Mouse (Mus musculus) gastrocnemius, postnatal 4 days (tissue): ENCODE data around the gene Galnt9. TPM values are rescaled to one million over a fixed set of nuclear protein-coding genes. Genes with fewer than 3 reads are reported as not detected.
A peak's percentile ranks its signal among the peaks of the same experiment; 100 is the strongest.

Experiments
- DNase-seq, 2 experiments: peaks; one replicate each; pipeline ENCODE4 v3.0.0; 2021 to 2022; ENCODE audit warnings: low spot score in 2 of 2, mixed read lengths in 2 of 2
- long read RNA-seq, 2 experiments: library from polyadenylated mRNA; stranded (forward); transcript quantifications; one replicate each; pipeline ENCODE4 v2.0.0; 2021
- total RNA-seq, 2 experiments: library from RNA; stranded (reverse); gene quantifications; 2 replicates each; pipeline ENCODE4 v1.2.3; 2021

Gene Galnt9
- under 1 TPM; 0.10 to 0.13 TPM for total RNA-seq
- long read RNA-seq, experiment 1: 0 reads
- long read RNA-seq, experiment 2: 0 reads

GRCm38 (mm10) chr5:110543951-110544690, at the start of gene Galnt9:
TSS of gene Galnt9 (plus strand) at chr5:110544355.
- DNase-seq: peak; percentile 43 to 76

GRCm38 (mm10) chr5:110494396-110494795, 49.8 kb upstream of the Galnt9 start:
- DNase-seq: no peak

GRCm38 (mm10) chr5:110495051-110495450, 49.1 kb upstream of the Galnt9 start:
- DNase-seq: no peak

- peak in 1 of 2 experiments; percentile 36 for DNase-seq
Measured at GRCm38 (mm10) chr5:110497556-110497955, 46.6 kb upstream of the Galnt9 start.

GRCm38 (mm10) chr5:110498071-110498470, 46.1 kb upstream of the Galnt9 start:
- no peak for DNase-seq

GRCm38 (mm10) chr5:110500233-110500632, 43.9 kb upstream of the Galnt9 start:
- no peak for DNase-seq

- no peak for DNase-seq
Measured at GRCm38 (mm10) chr5:110503361-110503760, 40.8 kb upstream of the Galnt9 start.

GRCm38 (mm10) chr5:110505611-110506294, 38.4 kb upstream of the Galnt9 start:
- no peak for DNase-seq

- no peak for DNase-seq
Measured at GRCm38 (mm10) chr5:110506295-110506616, 37.9 kb upstream of the Galnt9 start.

- DNase-seq: no peak
Measured at GRCm38 (mm10) chr5:110506856-110507255, 37.3 kb upstream of the Galnt9 start.

- DNase-seq: no peak
Measured at GRCm38 (mm10) chr5:110507943-110508342, 36.2 kb upstream of the Galnt9 start.

- DNase-seq: no peak
Measured at GRCm38 (mm10) chr5:110510357-110510756, 33.8 kb upstream of the Galnt9 start.

GRCm38 (mm10) chr5:110513791-110514190, 30.4 kb upstream of the Galnt9 start:
- no peak for DNase-seq

- DNase-seq: no peak
Measured at GRCm38 (mm10) chr5:110514694-110515093, 29.5 kb upstream of the Galnt9 start.

- DNase-seq: no peak
Measured at GRCm38 (mm10) chr5:110516390-110516789, 27.8 kb upstream of the Galnt9 start.

- no peak for DNase-seq
Measured at GRCm38 (mm10) chr5:110518086-110518783, 25.9 kb upstream of the Galnt9 start.

- no peak for DNase-seq
Measured at GRCm38 (mm10) chr5:110520974-110521373, 23.2 kb upstream of the Galnt9 start.

GRCm38 (mm10) chr5:110521822-110522221, 22.3 kb upstream of the Galnt9 start:
- no peak for DNase-seq

GRCm38 (mm10) chr5:110523296-110523695, 20.9 kb upstream of the Galnt9 start:
- no peak for DNase-seq

- DNase-seq: no peak
Measured at GRCm38 (mm10) chr5:110525701-110526100, 18.5 kb upstream of the Galnt9 start.

GRCm38 (mm10) chr5:110526556-110526955, 17.6 kb upstream of the Galnt9 start:
- no peak for DNase-seq

GRCm38 (mm10) chr5:110531091-110531490, 13.1 kb upstream of the Galnt9 start:
- DNase-seq: no peak
